Mouse (Mus musculus) limb, embryonic 11.5 days (tissue): ENCODE data around the gene Lrp11. TPM values are rescaled to one million over a fixed set of nuclear protein-coding genes. Genes with fewer than 3 reads are reported as not detected.
A peak's percentile ranks its signal among the peaks of the same experiment; 100 is the strongest.
"Not testable (repeated sequence)": the region's sequence is repeated elsewhere in the genome, so short reads cannot be mapped to it uniquely, and the experiment has no call there.

Source experiments
- ATAC-seq: fragments of 200-750 bp; cut with Nextera tagmentation; 2 replicates; pipeline ENCODE4 v1.8.0; 2017; ENCODE audit warnings: low read depth; ENCODE audit not compliant: insufficient number of reproducible peaks, low FRiP score, low TSS enrichment
- DNase-seq: peaks from one replicate; pipeline ENCODE4 v3.0.0-alpha.2; 2015; ENCODE audit warnings: low spot score
- H3K27ac ChIP-seq: fragments of 300-500 bp; sonication (generic); replicated peaks from 2 replicates; pipeline ENCODE4 v1.5.1; 2014; ENCODE audit warnings: low read depth, mild to moderate bottlenecking, low read length
- H3K27me3 ChIP-seq: fragments of 300-500 bp; sonication (generic); 2 replicates; pipeline ENCODE4 v1.6.1; 2014; ENCODE audit warnings: mild to moderate bottlenecking, low read length, mixed read lengths; ENCODE audit not compliant: control insufficient read depth, insufficient read depth
- H3K36me3 ChIP-seq: fragments of 300-500 bp; sonication (generic); 2 replicates; pipeline ENCODE4 v1.6.1; 2014; ENCODE audit warnings: mild to moderate bottlenecking, low read length, moderate library complexity, mixed read lengths; ENCODE audit not compliant: control insufficient read depth, insufficient read depth
- H3K4me1 ChIP-seq: fragments of 300-500 bp; sonication (generic); 2 replicates; pipeline ENCODE4 v1.6.1; 2014; ENCODE audit warnings: low read length, mixed read lengths; ENCODE audit not compliant: control insufficient read depth, insufficient read depth
- H3K4me2 ChIP-seq: fragments of 300-500 bp; sonication (generic); 2 replicates; pipeline ENCODE4 v1.6.1; 2014; ENCODE audit warnings: low read depth, mild to moderate bottlenecking, moderate library complexity; ENCODE audit not compliant: severe bottlenecking
- H3K4me3 ChIP-seq: fragments of 300-500 bp; sonication (generic); 2 replicates; pipeline ENCODE4 v1.5.1; 2014; ENCODE audit warnings: low read depth, low read length
- H3K9ac ChIP-seq: fragments of 300-500 bp; sonication (generic); 2 replicates; pipeline ENCODE4 v1.6.1; 2014; ENCODE audit warnings: mild to moderate bottlenecking, low read length
- H3K9me3 ChIP-seq: fragments of 300-500 bp; sonication (generic); 2 replicates; pipeline ENCODE4 v1.6.1; 2016; ENCODE audit warnings: low read length; ENCODE audit not compliant: control insufficient read depth
- WGBS: fragments of 180-500 bp; shearing (Covaris S2); extraction: QIAGEN DNeasy Blood & Tissue Kit; methylation state at CpG from one replicate; pipeline ENCODE4 v1.1.7; 2014; 5-methylcytosine and 5-hydroxymethylcytosine counted together
- polyA plus RNA-seq: library from polyadenylated mRNA; unstranded; fragments of >200 nt; fragmentation: Nextera tagmentation; extraction: Ambion mirVana; gene quantifications from 2 replicates; pipeline ENCODE4 v1.2.1, GENCODE M21; 2014

Lrp11 gene
- polyA plus RNA-seq, 1 experiment from 2014 or later, result 1.1 TPM

DNA sequence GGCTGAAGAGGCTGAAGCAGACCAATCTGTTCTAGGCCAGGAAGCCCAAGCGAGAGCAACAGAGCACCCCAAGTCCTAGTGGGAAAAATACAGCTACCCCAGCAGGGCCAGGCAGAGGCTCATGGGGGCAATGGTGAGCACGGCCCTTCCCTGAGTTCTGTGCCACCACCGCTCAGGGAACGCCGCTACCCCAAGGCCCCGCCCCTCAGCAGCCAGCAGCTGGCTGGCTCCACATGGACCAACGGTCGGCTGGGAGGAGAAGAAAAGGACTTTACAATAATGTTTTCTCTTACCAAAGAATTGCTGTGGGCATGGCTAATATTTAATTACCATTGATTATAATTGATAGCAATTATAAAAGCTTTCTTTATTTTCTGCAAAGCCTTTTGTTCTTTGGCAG is 25.2 kb downstream of the Lrp11 start:
- H3K36me3 ChIP-seq, result no peaks in the 10 kb centered on the region
- H3K27me3 ChIP-seq, result no peaks in the 10 kb centered on the region
- H3K27ac ChIP-seq, result no peak overlapping the region
- H3K9ac ChIP-seq, result no peak overlapping the region
- no peaks in the 10 kb centered on the region; the same call in 1 of the 2 replicates for H3K9me3 ChIP-seq
- H3K4me3 ChIP-seq, result no peak overlapping the region
- WGBS, result 89% methylated on average over 8 of the region's 8 CpGs
- no peak overlapping the region for H3K4me2 ChIP-seq
- DNase-seq (no peak), ATAC-seq (no peak)
- no peaks in the 10 kb centered on the region for H3K4me1 ChIP-seq

- H3K4me2 ChIP-seq, result not testable (repeated sequence)
Measured at GRCm38 (mm10) chr10:7617146-7617545, 27.5 kb downstream of the Lrp11 start.

GRCm38 (mm10) chr10:7617556-7617955 is 28.0 kb downstream of the Lrp11 start:
- WGBS, result 60% methylated on average over 3 of the region's 3 CpGs
- H3K27ac ChIP-seq, H3K4me1 ChIP-seq, H3K36me3 ChIP-seq, H3K4me2 ChIP-seq, H3K27me3 ChIP-seq, H3K4me3 ChIP-seq, H3K9me3 ChIP-seq, ATAC-seq, H3K9ac ChIP-seq, DNase-seq: not testable (repeated sequence)

More at GRCm38 (mm10) chr10:7617146-7617545, 27.5 kb downstream of the Lrp11 start:
- H3K36me3 ChIP-seq, DNase-seq, H3K4me1 ChIP-seq, H3K9me3 ChIP-seq, ATAC-seq, H3K4me3 ChIP-seq, H3K9ac ChIP-seq, H3K27me3 ChIP-seq, H3K27ac ChIP-seq: not testable (repeated sequence)
- 91% methylated on average over 9 of the region's 11 CpGs for WGBS

DNA sequence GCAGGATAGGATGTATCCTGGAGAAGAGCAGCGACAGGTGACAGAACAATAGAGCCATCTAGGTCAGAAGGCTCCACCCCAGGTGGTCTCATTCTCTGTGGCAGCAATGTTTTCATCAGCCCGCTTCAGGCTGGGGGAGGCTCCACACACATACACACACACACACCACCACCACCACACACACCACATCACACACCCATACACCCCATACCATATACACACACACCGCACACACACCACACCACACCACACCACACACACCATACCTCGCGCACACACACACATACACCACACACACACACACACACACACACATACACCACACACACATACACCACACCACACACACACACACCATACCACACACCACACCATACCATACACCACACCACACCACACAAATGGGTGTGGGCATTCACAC is 30.2 kb downstream of the Lrp11 start:
- Histone ChIP-seq H3K27me3 (no peaks in the 10 kb centered on the region), H3K36me3 (no peaks in the 10 kb centered on the region), H3K4me2 (no peak overlapping the region), H3K9ac (no peak overlapping the region), H3K27ac (no peak overlapping the region), H3K9me3 (no peaks in the 10 kb centered on the region; the same call in 1 of the 2 replicates), H3K4me3 (no peak overlapping the region), H3K4me1 (no peaks in the 10 kb centered on the region)
- DNase-seq, result no peak
- WGBS, result 89% methylated on average over 5 of the region's 5 CpGs
- ATAC-seq, result peak; percentile 57; the same call in 1 of the 2 replicates

- Histone ChIP-seq H3K4me3 (no peak overlapping the region), H3K27me3 (no peaks in the 10 kb centered on the region), H3K4me2 (no peak overlapping the region), H3K9ac (no peak overlapping the region), H3K4me1 (no peaks in the 10 kb centered on the region), H3K27ac (no peak overlapping the region), H3K36me3 (no peaks in the 10 kb centered on the region), H3K9me3 (no peaks in the 10 kb centered on the region)
- no peak for DNase-seq
- WGBS, result 79% methylated on average over 5 of the region's 5 CpGs
- ATAC-seq, result no peak
Measured at GRCm38 (mm10) chr10:7620723-7621122, 31.1 kb downstream of the Lrp11 start.

- H3K4me1 ChIP-seq, result no peaks in the 10 kb centered on the region
- no peak overlapping the region for H3K4me2 ChIP-seq
- H3K27me3 ChIP-seq, result no peaks in the 10 kb centered on the region
- DNase-seq (no peak), ATAC-seq (no peak)
- WGBS, result 98% methylated on average over 3 of the region's 3 CpGs
- H3K9ac ChIP-seq, result no peak overlapping the region
- H3K36me3 ChIP-seq, result no peaks in the 10 kb centered on the region
- H3K4me3 ChIP-seq, result no peak overlapping the region
- no peaks in the 10 kb centered on the region for H3K9me3 ChIP-seq
- H3K27ac ChIP-seq, result no peak overlapping the region
Measured at GRCm38 (mm10) chr10:7622378-7622777, 32.8 kb downstream of the Lrp11 start.

- ATAC-seq (no peak), DNase-seq (no peak)
- H3K4me3 ChIP-seq, result no peak overlapping the region
- H3K27ac ChIP-seq, result no peak overlapping the region
- H3K4me1 ChIP-seq, result no peaks in the 10 kb centered on the region
- WGBS, result 87% methylated on average over 3 of the region's 3 CpGs
- no peaks in the 10 kb centered on the region for H3K9me3 ChIP-seq
- no peaks in the 10 kb centered on the region for H3K27me3 ChIP-seq
- H3K9ac ChIP-seq, result no peak overlapping the region
- H3K4me2 ChIP-seq, result no peak overlapping the region
- H3K36me3 ChIP-seq, result no peaks in the 10 kb centered on the region
Measured at GRCm38 (mm10) chr10:7623861-7624518, 34.4 kb downstream of the Lrp11 start.

- WGBS, result 91% methylated on average over 4 of the region's 4 CpGs
- Histone ChIP-seq H3K9me3 (no peaks in the 10 kb centered on the region), H3K4me2 (no peak overlapping the region), H3K27me3 (no peaks in the 10 kb centered on the region), H3K9ac (no peak overlapping the region), H3K27ac (no peak overlapping the region), H3K36me3 (no peaks in the 10 kb centered on the region), H3K4me1 (no peaks in the 10 kb centered on the region), H3K4me3 (no peak overlapping the region)
- DNase-seq, result no peak
- ATAC-seq, result no peak
Measured at GRCm38 (mm10) chr10:7629092-7629491, 39.5 kb downstream of the Lrp11 start.

- no peaks in the 10 kb centered on the region for H3K9me3 ChIP-seq
- no peaks in the 10 kb centered on the region for H3K36me3 ChIP-seq
- no peak overlapping the region for H3K9ac ChIP-seq
- H3K4me3 ChIP-seq, result no peak overlapping the region
- DNase-seq (no peak), ATAC-seq (no peak)
- no peak overlapping the region for H3K27ac ChIP-seq
- 84% methylated on average over 5 of the region's 5 CpGs for WGBS
- H3K4me2 ChIP-seq, result no peak overlapping the region
- H3K4me1 ChIP-seq, result no peaks in the 10 kb centered on the region
- no peaks in the 10 kb centered on the region for H3K27me3 ChIP-seq
Measured at GRCm38 (mm10) chr10:7630286-7630685, 40.7 kb downstream of the Lrp11 start.
